Mouse (Mus musculus) urinary bladder, postnatal 14 days (tissue): ENCODE measurements around the gene Egfl6.
A peak's percentile ranks its signal among the peaks of the same experiment; 100 is the strongest.

Experiments used
- DNase-seq: peaks from one replicate; pipeline ENCODE4 v3.0.0; 2021; ENCODE audit warnings: low spot score

Gene Egfl6

GRCm38 (mm10) chrX:166516631-166517030 lies 68.9 kb downstream of the Egfl6 start:
- DNase-seq = no peak

- no peak for DNase-seq
Observed at GRCm38 (mm10) chrX:166515923-166516322, 69.6 kb downstream of the Egfl6 start.

- DNase-seq = peak; percentile 33
Observed at GRCm38 (mm10) chrX:166514035-166514434, 71.5 kb downstream of the Egfl6 start.

- DNase-seq = no peak
Observed at GRCm38 (mm10) chrX:166512071-166512470, 73.4 kb downstream of the Egfl6 start.

- DNase-seq = no peak
Observed at GRCm38 (mm10) chrX:166511107-166511506, 74.4 kb downstream of the Egfl6 start.

GRCm38 (mm10) chrX:166509761-166510738 lies 75.5 kb downstream of the Egfl6 start:
- peak; percentile 92 for DNase-seq

- DNase-seq = no peak
Observed at GRCm38 (mm10) chrX:166504421-166504820, 81.1 kb downstream of the Egfl6 start.

- no peak for DNase-seq
Observed at GRCm38 (mm10) chrX:166499496-166500190, 85.9 kb downstream of the Egfl6 start.

GRCm38 (mm10) chrX:166497771-166498170 lies 87.7 kb downstream of the Egfl6 start:
- DNase-seq = no peak

- no peak for DNase-seq
Observed at GRCm38 (mm10) chrX:166495052-166495451, 90.5 kb downstream of the Egfl6 start.

- peak; percentile 94 for DNase-seq
Observed at GRCm38 (mm10) chrX:166479365-166479983, 106.0 kb downstream of the Egfl6 start, which contains the start of gene Rab9. Rab9 (minus strand) TSS chrX:166479867.

- DNase-seq = peak; percentile 21
Observed at GRCm38 (mm10) chrX:166478631-166479364, 106.7 kb downstream of the Egfl6 start.

- no peak for DNase-seq
Observed at GRCm38 (mm10) chrX:166477393-166477792, 108.1 kb downstream of the Egfl6 start.
